Mouse (Mus musculus) regulatory T cell (primary cell): ENCODE data around the gene 4930564D02Rik.

Source experiments
- in situ Hi-C: fragments of 300-600 bp; cut with MboI, MseI; formaldehyde crosslinking; loops from one replicate; pipeline ENCODE4 v1.15.1; 2025; ENCODE audit warnings: high pct_unique_total_duplicates

Gene 4930564D02Rik

GRCm38 (mm10) chr3:105105827-105106226, 39.2 kb downstream of the 4930564D02Rik start:
- in situ Hi-C loops = no loop called here

GRCm38 (mm10) chr3:105113859-105114258, 47.2 kb downstream of the 4930564D02Rik start:
- in situ Hi-C loops = loop anchor here (10.0 kb wide), 1 partner anchor 61 kb away; no protein-coding TSS in a partner anchor

DNA sequence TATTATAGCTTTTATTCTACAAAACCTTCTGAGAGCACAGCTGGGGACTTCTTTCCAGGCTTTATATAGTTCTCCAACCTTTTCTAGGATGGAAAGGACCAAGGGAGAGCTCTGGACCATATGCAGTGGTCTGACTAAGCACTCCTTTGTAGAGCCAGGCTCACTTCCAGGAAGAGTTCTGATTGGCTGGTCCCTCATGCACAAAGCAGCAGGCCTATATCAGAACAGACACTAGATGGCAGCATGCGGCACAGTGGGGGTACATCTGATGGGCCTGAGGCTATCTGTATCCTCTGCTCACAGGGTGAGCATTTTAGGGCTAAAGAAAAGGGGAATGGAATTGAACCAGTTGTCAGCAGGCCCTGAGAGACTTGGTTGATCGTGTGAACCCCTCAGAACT, 47.6 kb downstream of the 4930564D02Rik start:
- in situ Hi-C loops = loop anchor here (10.0 kb wide), 1 partner anchor 61 kb away; no protein-coding TSS in a partner anchor

- in situ Hi-C loops = loop anchor here (10.0 kb wide), 1 partner anchor 58 kb away; no protein-coding TSS in a partner anchor
These were observed 50.0 kb downstream of the 4930564D02Rik start for GRCm38 (mm10) chr3:105116596-105116995.

DNA sequence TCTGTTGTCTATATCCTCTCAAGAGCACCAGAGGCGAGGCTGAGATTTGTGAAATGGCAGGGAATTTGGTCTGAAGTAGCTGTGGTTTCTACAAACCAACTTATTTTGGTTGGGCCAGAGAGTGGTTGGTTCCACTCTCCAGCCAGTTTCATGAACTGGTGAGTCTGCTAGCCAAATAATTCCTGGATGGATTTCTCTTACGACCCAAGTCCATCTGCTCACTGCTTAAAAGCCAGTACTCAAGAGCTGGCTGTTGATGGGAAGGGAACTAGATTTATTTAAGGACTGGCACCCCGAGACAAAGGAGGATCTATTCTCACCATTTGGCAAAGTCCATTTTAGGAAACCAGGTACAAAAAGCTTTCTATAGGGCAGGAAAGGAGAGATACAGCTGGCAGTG, 57.1 kb downstream of the 4930564D02Rik start:
- in situ Hi-C loops = no loop called here

- in situ Hi-C loops = no loop called here
These were observed 61.2 kb downstream of the 4930564D02Rik start for GRCm38 (mm10) chr3:105127881-105128280.
